Mouse (Mus musculus): ENCODE measurements around the gene Hrk.

GRCm38 (mm10) chr5:118126671-118127070 lies 37.8 kb upstream of the Hrk start:
- TF ChIP-seq CTCF (IDR thresholded peaks at IDR 0.05; ENCODE audit: control insufficient read depth, insufficient read depth, insufficient replicate concordance, low read depth, low read length) (no peak), POLR2A (IDR thresholded peaks at IDR 0.05; ENCODE audit: control insufficient read depth, low read depth, low read length) (no peak)

Data from testis, adult 2 months (tissue).